Mouse (Mus musculus): ENCODE results near the gene Rpl5. TPM values are rescaled to one million over a fixed set of nuclear protein-coding genes. Genes with fewer than 3 reads are reported as not detected.
"Not testable (repeated sequence)": the region's sequence is repeated elsewhere in the genome, so short reads cannot be mapped to it uniquely, and the experiment has no call there.

Gene Rpl5
- polyA plus RNA-seq, 1 experiment from 2014 or later = 62.5 TPM

DNA sequence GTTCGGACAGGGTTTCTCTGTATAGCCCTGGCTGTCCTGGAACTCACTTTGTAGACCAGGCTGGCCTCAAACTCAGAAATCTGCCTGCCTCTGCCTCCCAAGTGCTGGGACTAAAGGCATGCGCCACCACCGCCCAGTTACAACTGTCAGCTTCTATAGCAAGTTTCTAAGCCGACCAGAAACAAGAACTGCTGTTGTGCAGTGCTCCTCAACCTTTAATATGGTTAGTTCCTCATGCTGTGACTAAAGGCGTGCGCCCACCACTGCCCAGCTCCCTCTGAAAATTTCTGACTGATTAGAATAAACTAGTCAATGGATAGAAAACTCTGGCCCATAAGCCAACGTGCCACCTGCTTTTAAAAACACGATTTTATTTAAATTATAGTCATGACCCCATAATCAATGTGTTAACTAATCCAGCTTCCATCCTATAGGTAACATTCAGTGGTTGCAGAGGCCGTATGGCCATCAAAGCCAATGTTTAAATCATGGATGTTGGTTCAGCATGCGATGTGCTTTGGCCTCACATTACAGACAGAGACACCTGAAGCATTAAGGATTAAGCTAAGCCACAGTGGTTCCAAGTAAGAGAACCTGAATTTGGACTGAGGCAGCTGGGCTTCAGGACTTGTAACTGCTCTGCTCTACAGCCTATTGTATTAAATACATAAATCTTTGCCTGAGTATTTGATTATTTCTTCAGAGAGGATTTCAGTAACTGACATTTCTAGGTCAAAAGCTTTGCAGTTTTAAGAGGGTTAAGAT is 36.5 kb downstream of the Rpl5 start:
- no peak for ATAC-seq
- no peak overlapping the region for H3K4me3 ChIP-seq (ENCODE audit: low read depth, low read length)
- no peaks in the 10 kb centered on the region for H3K27me3 ChIP-seq (ENCODE audit: control insufficient read depth, insufficient read depth, low read depth, low read length)
- no peak overlapping the region for H3K9ac ChIP-seq (ENCODE audit: low read depth, low read length)
- no peak overlapping the region for H3K4me2 ChIP-seq (ENCODE audit: low read length)
- H3K9me3 ChIP-seq (replicated peaks; ENCODE audit: control insufficient read depth, low read length, poor library complexity, severe bottlenecking) = no peaks in the 10 kb centered on the region
- no peak overlapping the region for H3K27ac ChIP-seq (ENCODE audit: low read length)
- WGBS = 88% methylated on average over 10 of the region's 10 CpGs
- H3K36me3 ChIP-seq (ENCODE audit: control insufficient read depth, insufficient read depth, low read length) = no peaks in the 10 kb centered on the region
- H3K4me1 ChIP-seq (ENCODE audit: control insufficient read depth, insufficient read depth, low read length) = peaks cover 5% of the 10 kb centered on the region

DNA sequence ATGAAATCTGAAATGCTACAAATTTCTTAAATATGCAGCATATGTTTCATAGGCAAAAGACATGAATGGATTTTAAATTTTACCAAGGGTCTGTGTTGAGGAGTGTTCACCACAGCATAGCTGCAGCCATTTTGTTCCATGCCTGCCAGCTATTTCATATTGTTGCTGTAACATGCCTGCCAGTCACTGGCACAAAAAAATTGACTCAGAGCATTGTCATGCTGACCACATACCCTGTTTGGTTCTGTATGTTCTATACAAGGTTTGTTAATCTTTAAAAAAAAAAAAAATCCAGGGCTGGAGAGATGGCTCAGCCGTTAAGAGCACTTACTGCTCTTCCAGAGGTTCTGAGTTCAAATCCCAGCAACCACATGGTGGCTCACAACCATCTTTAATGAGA is 38.2 kb downstream of the Rpl5 start:
- 63% methylated on average over 1 of the region's 1 CpGs for WGBS
- not testable (repeated sequence) for H3K27ac ChIP-seq (ENCODE audit: low read length); H3K4me2 ChIP-seq (ENCODE audit: low read length); H3K9me3 ChIP-seq (replicated peaks; ENCODE audit: control insufficient read depth, low read length, poor library complexity, severe bottlenecking); H3K9ac ChIP-seq (ENCODE audit: low read depth, low read length); H3K4me1 ChIP-seq (ENCODE audit: control insufficient read depth, insufficient read depth, low read length); ATAC-seq; H3K27me3 ChIP-seq (ENCODE audit: control insufficient read depth, insufficient read depth, low read depth, low read length); H3K4me3 ChIP-seq (ENCODE audit: low read depth, low read length); H3K36me3 ChIP-seq (ENCODE audit: control insufficient read depth, insufficient read depth, low read length)

- H3K27me3 ChIP-seq (ENCODE audit: control insufficient read depth, insufficient read depth, low read depth, low read length) = no peaks in the 10 kb centered on the region
- no peak overlapping the region for H3K4me2 ChIP-seq (ENCODE audit: low read length)
- H3K4me3 ChIP-seq (ENCODE audit: low read depth, low read length) = no peak overlapping the region
- no peaks in the 10 kb centered on the region for H3K4me1 ChIP-seq (ENCODE audit: control insufficient read depth, insufficient read depth, low read length)
- H3K9me3 ChIP-seq (replicated peaks; ENCODE audit: control insufficient read depth, low read length, poor library complexity, severe bottlenecking) = no peaks in the 10 kb centered on the region
- ATAC-seq = no peak
- H3K36me3 ChIP-seq (ENCODE audit: control insufficient read depth, insufficient read depth, low read length) = no peaks in the 10 kb centered on the region
- WGBS = 94% methylated on average over 2 of the region's 2 CpGs
- H3K9ac ChIP-seq (ENCODE audit: low read depth, low read length) = no peak overlapping the region
- H3K27ac ChIP-seq (ENCODE audit: low read length) = no peak overlapping the region
Observed at GRCm38 (mm10) chr5:107938886-107939285, 38.6 kb downstream of the Rpl5 start.

GRCm38 (mm10) chr5:107939701-107940100 is 39.4 kb downstream of the Rpl5 start:
- Histone ChIP-seq H3K27me3 (ENCODE audit: control insufficient read depth, insufficient read depth, low read depth, low read length) (no peaks in the 10 kb centered on the region), H3K36me3 (ENCODE audit: control insufficient read depth, insufficient read depth, low read length) (no peaks in the 10 kb centered on the region), H3K4me1 (ENCODE audit: control insufficient read depth, insufficient read depth, low read length) (no peaks in the 10 kb centered on the region), H3K9me3 (replicated peaks; ENCODE audit: control insufficient read depth, low read length, poor library complexity, severe bottlenecking) (no peaks in the 10 kb centered on the region), H3K9ac (ENCODE audit: low read depth, low read length) (no peak overlapping the region), H3K4me3 (ENCODE audit: low read depth, low read length) (no peak overlapping the region), H3K27ac (ENCODE audit: low read length) (no peak overlapping the region), H3K4me2 (ENCODE audit: low read length) (no peak overlapping the region)
- 78% methylated on average over 3 of the region's 3 CpGs for WGBS
- no peak for ATAC-seq

GRCm38 (mm10) chr5:107941222-107941621 is 40.9 kb downstream of the Rpl5 start:
- Histone ChIP-seq H3K36me3 (ENCODE audit: control insufficient read depth, insufficient read depth, low read length) (no peaks in the 10 kb centered on the region), H3K9ac (ENCODE audit: low read depth, low read length) (no peak overlapping the region), H3K4me2 (ENCODE audit: low read length) (no peak overlapping the region), H3K27me3 (ENCODE audit: control insufficient read depth, insufficient read depth, low read depth, low read length) (no peaks in the 10 kb centered on the region), H3K4me3 (ENCODE audit: low read depth, low read length) (no peak overlapping the region), H3K9me3 (replicated peaks; ENCODE audit: control insufficient read depth, low read length, poor library complexity, severe bottlenecking) (no peaks in the 10 kb centered on the region), H3K27ac (ENCODE audit: low read length) (no peak overlapping the region), H3K4me1 (ENCODE audit: control insufficient read depth, insufficient read depth, low read length) (no peaks in the 10 kb centered on the region)
- ATAC-seq = no peak
- WGBS = 41% methylated on average over 6 of the region's 6 CpGs

GRCm38 (mm10) chr5:107942941-107943340 is 42.6 kb downstream of the Rpl5 start:
- H3K9me3 ChIP-seq (replicated peaks; ENCODE audit: control insufficient read depth, low read length, poor library complexity, severe bottlenecking) = no peaks in the 10 kb centered on the region
- no peak overlapping the region for H3K9ac ChIP-seq (ENCODE audit: low read depth, low read length)
- H3K36me3 ChIP-seq (ENCODE audit: control insufficient read depth, insufficient read depth, low read length) = no peaks in the 10 kb centered on the region
- no peak overlapping the region for H3K4me2 ChIP-seq (ENCODE audit: low read length)
- no peaks in the 10 kb centered on the region; the same call in 1 of the 2 replicates for H3K4me1 ChIP-seq (ENCODE audit: control insufficient read depth, insufficient read depth, low read length)
- no peak overlapping the region for H3K27ac ChIP-seq (ENCODE audit: low read length)
- no peak overlapping the region for H3K4me3 ChIP-seq (ENCODE audit: low read depth, low read length)
- WGBS = 94% methylated on average over 1 of the region's 1 CpGs
- H3K27me3 ChIP-seq (ENCODE audit: control insufficient read depth, insufficient read depth, low read depth, low read length) = no peaks in the 10 kb centered on the region
- ATAC-seq = no peak

DNA sequence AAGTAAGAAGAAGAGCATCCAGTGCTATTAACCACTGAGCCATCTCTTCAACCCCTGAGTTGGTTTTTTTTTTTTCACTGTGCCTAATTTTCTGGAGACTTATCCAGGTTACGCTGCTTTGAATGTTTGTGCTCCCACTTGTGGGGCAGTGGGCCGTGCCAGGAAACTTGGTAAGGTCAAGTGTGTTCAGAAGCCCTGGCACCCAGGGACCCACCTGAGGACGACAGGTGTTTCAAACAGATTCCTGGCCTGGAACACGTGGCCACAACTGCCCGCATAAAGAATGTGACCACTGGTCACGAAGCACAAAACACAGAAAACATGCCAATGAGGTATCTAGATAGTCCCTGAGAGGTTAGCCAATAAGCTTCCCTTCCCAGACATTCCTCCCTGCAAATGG is 43.2 kb downstream of the Rpl5 start:
- H3K4me3 ChIP-seq (ENCODE audit: low read depth, low read length) = no peak overlapping the region
- H3K4me1 ChIP-seq (ENCODE audit: control insufficient read depth, insufficient read depth, low read length) = no peaks in the 10 kb centered on the region; the same call in 1 of the 2 replicates
- no peak overlapping the region for H3K9ac ChIP-seq (ENCODE audit: low read depth, low read length)
- H3K27ac ChIP-seq (ENCODE audit: low read length) = no peak overlapping the region
- no peaks in the 10 kb centered on the region for H3K36me3 ChIP-seq (ENCODE audit: control insufficient read depth, insufficient read depth, low read length)
- no peak for ATAC-seq
- H3K4me2 ChIP-seq (ENCODE audit: low read length) = no peak overlapping the region
- 93% methylated on average over 6 of the region's 6 CpGs for WGBS
- no peaks in the 10 kb centered on the region for H3K9me3 ChIP-seq (replicated peaks; ENCODE audit: control insufficient read depth, low read length, poor library complexity, severe bottlenecking)
- no peaks in the 10 kb centered on the region for H3K27me3 ChIP-seq (ENCODE audit: control insufficient read depth, insufficient read depth, low read depth, low read length)

- Histone ChIP-seq H3K9ac (ENCODE audit: low read depth, low read length) (no peak overlapping the region), H3K36me3 (ENCODE audit: control insufficient read depth, insufficient read depth, low read length) (no peaks in the 10 kb centered on the region), H3K4me1 (ENCODE audit: control insufficient read depth, insufficient read depth, low read length) (no peaks in the 10 kb centered on the region; the same call in 1 of the 2 replicates), H3K27ac (ENCODE audit: low read length) (no peak overlapping the region), H3K4me3 (ENCODE audit: low read depth, low read length) (no peak overlapping the region), H3K9me3 (replicated peaks; ENCODE audit: control insufficient read depth, low read length, poor library complexity, severe bottlenecking) (no peaks in the 10 kb centered on the region), H3K4me2 (ENCODE audit: low read length) (no peak overlapping the region), H3K27me3 (ENCODE audit: control insufficient read depth, insufficient read depth, low read depth, low read length) (no peaks in the 10 kb centered on the region)
- WGBS = 94% methylated on average over 1 of the region's 1 CpGs
- no peak for ATAC-seq
Observed at GRCm38 (mm10) chr5:107946475-107946874, 46.2 kb downstream of the Rpl5 start.

GRCm38 (mm10) chr5:107947548-107947947 is 47.2 kb downstream of the Rpl5 start:
- H3K27me3 ChIP-seq (ENCODE audit: control insufficient read depth, insufficient read depth, low read depth, low read length) = no peaks in the 10 kb centered on the region
- H3K4me1 ChIP-seq (ENCODE audit: control insufficient read depth, insufficient read depth, low read length) = no peaks in the 10 kb centered on the region; the same call in 1 of the 2 replicates
- H3K9me3 ChIP-seq (replicated peaks; ENCODE audit: control insufficient read depth, low read length, poor library complexity, severe bottlenecking) = no peaks in the 10 kb centered on the region
- H3K27ac ChIP-seq (ENCODE audit: low read length) = no peak overlapping the region
- WGBS = 75% methylated on average over 2 of the region's 2 CpGs
- no peak overlapping the region for H3K4me3 ChIP-seq (ENCODE audit: low read depth, low read length)
- H3K36me3 ChIP-seq (ENCODE audit: control insufficient read depth, insufficient read depth, low read length) = no peaks in the 10 kb centered on the region
- no peak overlapping the region for H3K4me2 ChIP-seq (ENCODE audit: low read length)
- ATAC-seq = no peak
- H3K9ac ChIP-seq (ENCODE audit: low read depth, low read length) = no peak overlapping the region
